Mouse (Mus musculus) bone marrow macrophage, adult 2 months (primary cell): Measurements from ENCODE around the gene Klf15.

ENCODE experiments used
- CTCF ChIP-seq: IDR thresholded peaks from 2 replicates; pipeline ENCODE4 v1.5.1; 2012; ENCODE audit warnings: low read depth, mild to moderate bottlenecking, low read length, moderate library complexity
- POLR2A ChIP-seq: IDR thresholded peaks from 2 replicates; pipeline ENCODE4 v1.6.1; 2012; ENCODE audit warnings: mild to moderate bottlenecking, low read depth, low read length, borderline replicate concordance

DNA sequence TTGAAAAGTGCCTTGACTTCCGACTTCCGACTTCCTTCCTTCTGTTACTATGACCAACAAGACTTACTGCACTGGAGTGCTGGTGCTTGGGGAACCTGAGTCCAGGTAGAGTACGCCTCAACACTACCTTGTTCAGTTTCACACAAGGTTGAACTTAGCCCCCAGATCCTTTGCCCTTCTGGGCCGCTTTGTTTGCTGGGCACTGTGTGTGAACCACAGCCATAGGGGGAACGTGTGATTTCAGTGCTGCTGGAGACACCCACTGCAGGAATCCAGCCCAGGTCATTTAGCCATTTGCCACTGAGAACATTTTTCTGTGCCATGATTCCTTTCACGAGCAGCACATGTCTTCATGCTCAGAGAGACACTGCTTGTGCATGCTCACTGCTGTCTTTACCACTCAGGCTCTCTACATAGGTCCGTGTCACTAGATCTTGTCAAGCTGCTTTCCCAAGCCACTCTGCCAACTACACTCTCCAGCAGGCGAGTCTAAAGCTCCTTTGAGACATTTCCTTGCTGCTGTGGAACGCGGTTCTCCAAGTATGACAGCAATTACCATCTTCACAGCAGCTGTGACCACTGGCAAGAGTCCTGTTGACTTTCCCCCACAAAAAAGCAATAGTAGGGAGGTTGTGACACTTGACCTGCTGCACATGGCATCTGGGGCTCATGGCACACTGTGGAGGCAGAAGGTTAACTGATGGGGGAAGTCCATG is 26.0 kb upstream of the Klf15 start:
- TF ChIP-seq CTCF, result no peak
- TF ChIP-seq POLR2A, result no peak
